Mouse (Mus musculus) heart, embryonic 16.5 days (tissue): Measurements from ENCODE around the gene Lrrc8b. TPM values are rescaled to one million over a fixed set of nuclear protein-coding genes. Genes with fewer than 3 reads are reported as not detected.

Experiments used
- ATAC-seq: fragments of 200-750 bp; cut with Nextera tagmentation; replicated peaks from 2 replicates; pipeline ENCODE4 v1.8.0; 2017; ENCODE audit warnings: moderate number of reproducible peaks; ENCODE audit not compliant: insufficient read depth, low FRiP score; ENCODE audit errors: extremely low read depth
- H3K27ac ChIP-seq: fragments of 300-500 bp; sonication (generic); 2 replicates; pipeline ENCODE4 v1.5.1; 2014; ENCODE audit warnings: mild to moderate bottlenecking, low read length, control low read depth, moderate library complexity
- H3K27me3 ChIP-seq: fragments of 300-500 bp; sonication (generic); 2 replicates; pipeline ENCODE4 v1.6.1; 2014; ENCODE audit warnings: low read length, mixed read lengths; ENCODE audit not compliant: control insufficient read depth, insufficient read depth
- H3K36me3 ChIP-seq: fragments of 300-500 bp; sonication (generic); 2 replicates; pipeline ENCODE4 v1.6.1; 2014; ENCODE audit not compliant: control insufficient read depth, insufficient read depth
- H3K4me1 ChIP-seq: fragments of 300-500 bp; sonication (generic); 2 replicates; pipeline ENCODE4 v1.6.1; 2014; ENCODE audit warnings: low read length, mixed read lengths; ENCODE audit not compliant: control insufficient read depth, insufficient read depth
- H3K4me2 ChIP-seq: fragments of 300-500 bp; sonication (generic); 2 replicates; pipeline ENCODE4 v1.6.1; 2014; ENCODE audit warnings: low read depth, mild to moderate bottlenecking, control low read depth, low read length
- H3K4me3 ChIP-seq: fragments of 300-500 bp; sonication (generic); 2 replicates; pipeline ENCODE4 v1.5.1; 2014; ENCODE audit warnings: mild to moderate bottlenecking, control low read depth, low read length
- H3K9ac ChIP-seq: fragments of 300-500 bp; sonication (generic); 2 replicates; pipeline ENCODE4 v1.6.1; 2014; ENCODE audit warnings: low read length, control low read depth
- H3K9me3 ChIP-seq: fragments of 300-500 bp; sonication (generic); replicated peaks from 2 replicates; pipeline ENCODE4 v1.6.1; 2016; ENCODE audit warnings: low read length; ENCODE audit not compliant: control insufficient read depth
- WGBS: fragments of 180-500 bp; shearing (Covaris S2); extraction: QIAGEN DNeasy Blood & Tissue Kit; methylation state at CpG from one replicate; pipeline ENCODE4 v1.1.7; 2014; 5-methylcytosine and 5-hydroxymethylcytosine counted together
- polyA plus RNA-seq: library from polyadenylated mRNA; unstranded; fragments of >200 nt; fragmentation: Nextera tagmentation; extraction: Ambion mirVana; gene quantifications from 2 replicates; pipeline ENCODE4 v1.2.1, GENCODE M21; 2015

Gene Lrrc8b
- polyA plus RNA-seq, 1 experiment from 2014 or later = 3.2 TPM

GRCm38 (mm10) chr5:105517992-105518625 is 102.5 kb downstream of the Lrrc8b start:
- Histone ChIP-seq H3K4me3 (peak overlapping the region; percentile 70), H3K9me3 (no peaks in the 10 kb centered on the region), H3K27me3 (no peaks in the 10 kb centered on the region), H3K27ac (peak overlapping the region; percentile 99), H3K4me1 (peaks cover 21% of the 10 kb centered on the region), H3K9ac (peak overlapping the region; percentile 84), H3K36me3 (no peaks in the 10 kb centered on the region), H3K4me2 (peak overlapping the region; percentile 78)
- 6% methylated on average over 7 of the region's 7 CpGs for WGBS
- peak; percentile 16; the same call in 1 of the 2 replicates for ATAC-seq

GRCm38 (mm10) chr5:105518626-105519095 is 103.1 kb downstream of the Lrrc8b start:
- 2% methylated on average over 16 of the region's 16 CpGs for WGBS
- Histone ChIP-seq H3K9ac (peak overlapping the region; percentile 84), H3K4me3 (peak overlapping the region; percentile 70), H3K27me3 (no peaks in the 10 kb centered on the region), H3K27ac (peak overlapping the region; percentile 99), H3K36me3 (no peaks in the 10 kb centered on the region), H3K9me3 (no peaks in the 10 kb centered on the region), H3K4me1 (peaks cover 26% of the 10 kb centered on the region), H3K4me2 (peak overlapping the region; percentile 78)
- ATAC-seq = peak; percentile 73

- Histone ChIP-seq H3K4me1 (peaks cover 31% of the 10 kb centered on the region), H3K36me3 (no peaks in the 10 kb centered on the region)
- peak; percentile 90 for ATAC-seq
Observed at GRCm38 (mm10) chr5:105519096-105519975, 103.8 kb downstream of the Lrrc8b start, which contains the start of gene Lrrc8c. Gene Lrrc8c (plus strand): TSS chr5:105519388.

GRCm38 (mm10) chr5:105519976-105520300 is 104.4 kb downstream of the Lrrc8b start:
- H3K4me2 ChIP-seq = peak overlapping the region; percentile 78
- ATAC-seq = no peak
- no peaks in the 10 kb centered on the region for H3K27me3 ChIP-seq
- peak overlapping the region; percentile 70 for H3K4me3 ChIP-seq
- WGBS = 0% methylated on average over 5 of the region's 5 CpGs
- no peaks in the 10 kb centered on the region for H3K9me3 ChIP-seq
- peak overlapping the region; percentile 99 for H3K27ac ChIP-seq
- H3K4me1 ChIP-seq = peaks cover 37% of the 10 kb centered on the region
- no peaks in the 10 kb centered on the region for H3K36me3 ChIP-seq
- H3K9ac ChIP-seq = peak overlapping the region; percentile 84

More at GRCm38 (mm10) chr5:105519096-105519975, 103.8 kb downstream of the Lrrc8b start, which contains the start of gene Lrrc8c:
- H3K27me3 ChIP-seq = no peaks in the 10 kb centered on the region
- under 1% methylated on average over 80 of the region's 93 CpGs for WGBS
- peak within 1 kb of the TSS; percentile 84 for H3K9ac ChIP-seq
- peak within 1 kb of the TSS; percentile 99 for H3K27ac ChIP-seq
- no peaks in the 10 kb centered on the region for H3K9me3 ChIP-seq
- peak within 1 kb of the TSS; percentile 78 for H3K4me2 ChIP-seq
- H3K4me3 ChIP-seq = peak within 1 kb of the TSS; percentile 70

GRCm38 (mm10) chr5:105520442-105520965 is 104.9 kb downstream of the Lrrc8b start:
- peaks cover 40% of the 10 kb centered on the region for H3K4me1 ChIP-seq
- no peaks in the 10 kb centered on the region for H3K9me3 ChIP-seq
- WGBS = 23% methylated on average over 9 of the region's 9 CpGs
- H3K4me3 ChIP-seq = peak overlapping the region; percentile 70
- H3K9ac ChIP-seq = peak overlapping the region; percentile 84
- H3K4me2 ChIP-seq = peak overlapping the region; percentile 78
- H3K27me3 ChIP-seq = no peaks in the 10 kb centered on the region
- H3K36me3 ChIP-seq = no peaks in the 10 kb centered on the region
- ATAC-seq = no peak
- peak overlapping the region; percentile 99; the same call in 1 of the 2 replicates for H3K27ac ChIP-seq

- Histone ChIP-seq H3K9me3 (no peaks in the 10 kb centered on the region), H3K9ac (peak overlapping the region; percentile 30; the same call in 1 of the 2 replicates), H3K27ac (peak overlapping the region; percentile 75), H3K4me3 (peak overlapping the region; percentile 7; the same call in 1 of the 2 replicates), H3K36me3 (no peaks in the 10 kb centered on the region), H3K4me2 (peak overlapping the region; percentile 17), H3K4me1 (peaks cover 50% of the 10 kb centered on the region), H3K27me3 (no peaks in the 10 kb centered on the region)
- ATAC-seq = 0 out of 2 replicates have a peak, but pooled peaks have one; percentile 16
- 23% methylated on average over 3 of the region's 3 CpGs for WGBS
Observed at GRCm38 (mm10) chr5:105523452-105523851, 107.9 kb downstream of the Lrrc8b start.

- Histone ChIP-seq H3K9me3 (no peaks in the 10 kb centered on the region), H3K36me3 (no peaks in the 10 kb centered on the region), H3K27me3 (no peaks in the 10 kb centered on the region), H3K4me1 (peaks cover 56% of the 10 kb centered on the region), H3K9ac (no peak overlapping the region), H3K27ac (peak overlapping the region; percentile 48), H3K4me2 (no peak overlapping the region), H3K4me3 (no peak overlapping the region)
- WGBS = 61% methylated on average over 12 of the region's 12 CpGs
- ATAC-seq = no peak
Observed at GRCm38 (mm10) chr5:105525004-105525403, 109.4 kb downstream of the Lrrc8b start.

- H3K27ac ChIP-seq = no peak overlapping the region
- H3K9me3 ChIP-seq = no peaks in the 10 kb centered on the region
- peaks cover 54% of the 10 kb centered on the region for H3K4me1 ChIP-seq
- no peaks in the 10 kb centered on the region for H3K36me3 ChIP-seq
- H3K4me2 ChIP-seq = no peak overlapping the region
- no peaks in the 10 kb centered on the region for H3K27me3 ChIP-seq
- no peak overlapping the region for H3K9ac ChIP-seq
- WGBS = 88% methylated on average over 4 of the region's 4 CpGs
- no peak for ATAC-seq
- no peak overlapping the region for H3K4me3 ChIP-seq
Observed at GRCm38 (mm10) chr5:105526107-105526645, 110.6 kb downstream of the Lrrc8b start.
